Mouse (Mus musculus): ENCODE data around the gene Aftph.

- no peak for TF ChIP-seq USF1 (IDR thresholded peaks at IDR 0.05; ENCODE audit: low read depth)
- no peak for TF ChIP-seq CTCF (IDR thresholded peaks at IDR 0.05; ENCODE audit: control insufficient read depth, insufficient read depth, insufficient read length)
- no peak for TF ChIP-seq MYOD1 (IDR thresholded peaks at IDR 0.05; ENCODE audit: control insufficient read depth, insufficient read length, low read depth)
- TF ChIP-seq MAX (IDR thresholded peaks at IDR 0.05) = no peak
Observed at GRCm38 (mm10) chr11:20740481-20741200, 748 bp downstream of the Aftph start.
